Mouse (Mus musculus) cerebellum, adult 2 months (tissue): ENCODE results near the gene Fndc3b.

ENCODE experiments used
- CTCF ChIP-seq: fragments of 200-500 bp; IDR thresholded peaks from 2 replicates; pipeline ENCODE4 v1.5.1; 2011; ENCODE audit warnings: low read depth, mild to moderate bottlenecking, control low read depth, low read length, moderate library complexity, borderline replicate concordance; ENCODE audit not compliant: insufficient read depth
- POLR2A ChIP-seq: fragments of 200-500 bp; IDR thresholded peaks from 2 replicates; pipeline ENCODE4 v1.6.1; 2011; ENCODE audit warnings: low read length, control low read depth, borderline replicate concordance; ENCODE audit not compliant: insufficient read depth

GRCm38 (mm10) chr3:27600645-27601044, 110.5 kb downstream of the Fndc3b start:
- TF ChIP-seq POLR2A (no peak), CTCF (no peak)
